Mouse (Mus musculus) frontal cortex, postnatal 14 days (tissue): ENCODE measurements around the gene Slc38a11.

Source experiments
- DNase-seq, 2 experiments: peaks; one replicate each; pipeline ENCODE4 v3.0.0; 2022; ENCODE audit warnings: low spot score in 2 of 2

Slc38a11 gene

GRCm38 (mm10) chr2:65363828-65364497 lies at the start of gene Slc38a11:
Slc38a11 (minus strand) TSS chr2:65364034.
- DNase-seq: no peak

GRCm38 (mm10) chr2:65407110-65407509 lies 43.3 kb upstream of the Slc38a11 start:
- DNase-seq: no peak

DNA sequence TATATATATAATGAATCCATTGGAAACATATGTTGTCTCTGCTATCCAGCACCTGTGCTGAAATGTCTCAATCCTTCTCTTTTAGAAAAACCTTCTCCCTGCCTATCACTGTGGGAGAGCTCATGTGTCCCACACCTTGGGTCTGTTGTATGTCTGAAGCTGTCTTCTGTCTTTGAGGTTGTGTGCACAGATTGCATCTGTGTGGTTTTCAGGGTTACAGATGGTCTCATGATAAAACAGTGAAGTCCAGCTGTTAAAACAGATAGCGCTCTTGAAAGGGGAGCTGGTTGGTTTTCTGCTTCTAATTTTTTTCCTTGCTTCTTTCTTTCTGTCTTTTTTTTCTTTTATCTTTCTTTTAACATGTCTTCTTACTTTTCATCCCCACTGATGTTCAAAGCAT lies 41.6 kb upstream of the Slc38a11 start:
- no peak for DNase-seq

DNA sequence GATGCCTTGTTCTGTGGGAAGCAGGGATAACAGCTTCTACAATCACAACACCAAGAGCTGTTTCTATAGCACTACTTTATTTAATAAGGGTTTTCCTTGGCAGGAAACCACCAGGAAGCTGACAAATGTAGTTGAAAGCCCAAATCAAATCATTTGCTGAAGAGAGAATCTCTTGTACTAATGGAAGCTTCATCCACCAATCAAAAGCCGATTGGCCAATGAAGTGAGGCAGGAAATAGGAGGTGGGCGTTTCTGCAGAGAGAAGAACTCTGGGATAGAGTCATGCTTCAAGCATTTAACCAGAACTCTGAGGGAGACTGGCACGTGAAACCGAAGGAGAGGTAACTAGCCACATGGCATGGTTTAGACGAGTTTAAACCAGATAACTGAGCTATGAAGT lies 38.2 kb upstream of the Slc38a11 start:
- DNase-seq: no peak

DNA sequence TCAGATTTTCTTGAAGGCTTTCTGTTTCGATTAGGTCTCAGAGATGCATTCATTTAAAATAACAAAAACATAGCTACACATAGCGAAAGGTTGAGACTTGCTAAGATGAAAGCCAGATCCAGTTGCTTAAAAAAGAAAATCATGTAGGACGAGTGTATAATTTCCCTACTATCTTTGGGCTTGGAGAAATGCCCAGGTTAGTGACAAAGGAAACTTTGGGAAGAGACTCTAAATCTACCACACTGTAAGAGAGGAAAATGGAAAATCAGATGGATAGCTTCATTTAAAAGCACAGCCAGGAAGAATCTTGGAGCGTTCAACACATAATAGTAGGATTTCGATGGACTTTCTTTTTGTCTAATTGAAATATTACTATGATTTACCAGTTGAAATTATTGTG lies 36.1 kb upstream of the Slc38a11 start:
- DNase-seq: no peak

DNA sequence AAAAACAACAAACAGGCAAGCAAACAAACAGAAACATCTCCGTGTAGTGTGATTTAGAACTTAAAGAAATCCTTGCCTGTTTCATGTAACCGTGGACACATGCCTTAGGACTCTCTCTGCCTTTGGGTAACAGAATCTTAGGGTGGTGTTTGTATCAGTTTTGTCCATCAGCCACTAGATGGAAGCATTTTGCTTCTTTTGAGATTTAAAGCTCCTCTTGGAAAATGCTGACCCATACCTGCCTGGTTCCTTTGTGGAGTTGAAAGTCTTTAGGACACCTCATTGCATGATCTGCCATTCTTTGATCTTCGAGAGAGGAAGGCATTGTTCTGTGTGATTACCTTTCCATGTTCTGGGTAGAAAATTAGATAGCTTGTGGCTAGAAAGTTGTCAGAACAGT lies 32.3 kb upstream of the Slc38a11 start:
- DNase-seq: no peak

GRCm38 (mm10) chr2:65393061-65393460 lies 29.2 kb upstream of the Slc38a11 start:
- no peak for DNase-seq

GRCm38 (mm10) chr2:65391322-65391721 lies 27.5 kb upstream of the Slc38a11 start:
- no peak for DNase-seq

GRCm38 (mm10) chr2:65384815-65385214 lies 21.0 kb upstream of the Slc38a11 start:
- DNase-seq: no peak

- no peak for DNase-seq
These were observed 18.7 kb upstream of the Slc38a11 start for GRCm38 (mm10) chr2:65382485-65382884.

GRCm38 (mm10) chr2:65378425-65378824 lies 14.6 kb upstream of the Slc38a11 start:
- no peak for DNase-seq

- no peak for DNase-seq
These were observed 10.6 kb upstream of the Slc38a11 start for GRCm38 (mm10) chr2:65374410-65374809.

- no peak for DNase-seq
These were observed 9.2 kb upstream of the Slc38a11 start for GRCm38 (mm10) chr2:65373076-65373475.

DNA sequence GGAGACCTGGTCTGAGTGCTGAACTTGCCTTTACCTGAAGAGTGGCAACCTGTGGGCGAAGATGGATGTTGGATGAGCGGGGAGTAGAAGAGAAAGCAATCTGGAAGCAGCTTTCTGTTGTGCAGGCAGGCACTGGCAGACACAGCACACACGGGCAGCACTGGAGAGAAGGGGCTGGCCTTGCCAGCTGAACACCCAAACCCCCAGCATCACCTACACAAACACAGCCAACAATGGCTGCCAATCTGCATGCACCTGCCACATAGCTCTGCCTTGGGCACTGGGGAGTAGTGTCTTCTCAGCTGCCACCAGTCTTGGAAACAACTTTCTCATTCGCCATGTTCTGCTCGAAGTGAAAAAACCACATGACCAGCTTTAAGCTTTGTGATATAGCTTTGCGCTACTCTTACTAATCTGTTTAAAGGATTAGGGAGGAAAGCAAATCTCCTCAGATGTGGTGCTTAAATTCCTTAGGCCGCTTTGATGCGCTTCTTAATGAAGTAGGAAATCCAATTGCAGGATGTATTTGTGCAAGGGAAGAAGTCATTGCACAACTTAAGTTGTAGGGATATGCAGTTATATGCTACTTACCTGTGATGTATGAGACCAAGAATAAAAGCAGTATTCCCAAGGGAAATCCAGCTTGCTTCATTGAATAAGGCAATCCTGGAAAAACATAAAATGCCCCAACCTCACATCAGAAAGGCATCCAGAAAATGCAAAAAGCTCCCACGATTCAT lies 2.9 kb downstream of the Slc38a11 start:
- DNase-seq: no peak

GRCm38 (mm10) chr2:65347367-65347766 lies 16.5 kb downstream of the Slc38a11 start:
- no peak for DNase-seq

- no peak for DNase-seq
These were observed 16.9 kb downstream of the Slc38a11 start for GRCm38 (mm10) chr2:65346915-65347314.

- DNase-seq: no peak
These were observed 17.8 kb downstream of the Slc38a11 start for GRCm38 (mm10) chr2:65346037-65346436.

GRCm38 (mm10) chr2:65342057-65342456 lies 21.8 kb downstream of the Slc38a11 start:
- DNase-seq: no peak

DNA sequence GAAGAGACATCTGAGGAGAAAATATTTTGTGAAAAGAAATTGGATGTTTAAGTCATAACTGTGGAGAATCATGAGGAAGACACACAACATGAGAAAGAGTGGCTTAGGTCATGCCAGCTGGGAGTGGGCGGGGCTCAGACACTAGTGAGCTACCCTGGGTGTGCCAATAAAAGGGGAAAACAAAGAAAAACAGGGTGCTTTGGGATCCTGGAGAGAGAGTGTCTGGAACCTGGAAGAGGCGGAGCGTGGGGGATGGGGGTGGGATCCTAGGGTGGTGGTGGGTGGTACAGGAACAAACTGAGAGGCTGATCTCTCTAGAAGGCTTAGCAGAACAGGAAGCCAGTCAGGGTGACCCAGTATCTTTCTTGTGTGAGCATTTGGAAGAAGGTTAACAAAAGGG lies 23.0 kb downstream of the Slc38a11 start:
- no peak for DNase-seq

GRCm38 (mm10) chr2:65337378-65338140 lies 26.3 kb downstream of the Slc38a11 start:
- peak; percentile 15 to 37 for DNase-seq

DNA sequence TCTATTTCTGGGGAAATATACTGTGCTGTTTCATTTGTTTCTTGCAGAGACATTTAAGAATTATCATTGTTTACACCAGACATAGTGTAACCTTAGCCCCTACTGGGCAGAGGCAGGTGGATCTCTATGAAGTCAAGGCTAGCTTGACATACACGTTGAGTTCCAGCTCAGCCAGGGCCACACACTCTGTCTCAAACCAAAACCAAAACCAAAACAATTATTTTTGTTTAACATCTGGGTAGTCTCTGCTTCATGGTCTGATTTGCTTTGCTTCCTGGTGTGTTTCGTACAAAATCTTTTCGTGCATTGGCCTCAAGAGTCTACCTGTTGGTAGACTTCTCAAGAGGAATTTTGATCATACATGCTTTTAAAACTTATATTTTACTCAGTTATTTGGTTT lies 27.2 kb downstream of the Slc38a11 start:
- no peak for DNase-seq

GRCm38 (mm10) chr2:65334091-65334490 lies 29.7 kb downstream of the Slc38a11 start:
- DNase-seq: no peak

DNA sequence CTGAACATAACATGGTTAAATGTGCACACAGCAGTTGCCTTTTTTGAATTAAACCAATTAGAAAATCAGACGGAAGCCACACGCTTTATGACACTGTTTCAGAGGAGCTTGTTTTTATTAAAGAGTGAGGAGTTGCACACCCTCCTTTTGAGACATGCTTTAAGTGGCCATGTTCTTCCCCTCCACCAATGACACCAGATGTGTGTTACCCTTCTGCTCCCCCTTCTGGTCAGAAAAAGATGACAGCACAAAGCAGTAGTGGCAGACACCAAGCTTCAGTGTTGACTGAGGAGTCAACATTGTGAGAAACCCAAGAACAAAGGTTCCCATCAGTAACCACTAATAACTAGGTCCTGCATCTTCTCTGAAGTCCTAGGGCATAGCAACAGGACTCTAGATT lies 32.5 kb downstream of the Slc38a11 start:
- DNase-seq: peak in 1 of 2 experiments; percentile 37
